Mouse (Mus musculus) intestine, embryonic 16.5 days (tissue): ENCODE data around the gene Pdhb. TPM values are rescaled to one million over a fixed set of nuclear protein-coding genes. Genes with fewer than 3 reads are reported as not detected.
A peak's percentile ranks its signal among the peaks of the same experiment; 100 is the strongest.
"Not testable (repeated sequence)": the region's sequence is repeated elsewhere in the genome, so short reads cannot be mapped to it uniquely, and the experiment has no call there.

Experiments used
- ATAC-seq: fragments of 200-750 bp; cut with Nextera tagmentation; 2 replicates; pipeline ENCODE4 v1.8.0; 2017; ENCODE audit warnings: moderate TSS enrichment, moderate library complexity
- H3K27ac ChIP-seq: fragments of 300-500 bp; sonication (generic); 2 replicates; pipeline ENCODE4 v1.5.1; 2014; ENCODE audit warnings: mild to moderate bottlenecking, low read length
- H3K27me3 ChIP-seq: fragments of 300-500 bp; sonication (generic); replicated peaks from 2 replicates; pipeline ENCODE4 v1.6.1; 2014; ENCODE audit warnings: low read length, control low read depth, mixed read lengths; ENCODE audit not compliant: control insufficient read depth, insufficient read depth
- H3K36me3 ChIP-seq: fragments of 300-500 bp; sonication (generic); 2 replicates; pipeline ENCODE4 v1.6.1; 2014; ENCODE audit warnings: low read length, control low read depth; ENCODE audit not compliant: control insufficient read depth, insufficient read depth
- H3K4me1 ChIP-seq: fragments of 300-500 bp; sonication (generic); 2 replicates; pipeline ENCODE4 v1.6.1; 2014; ENCODE audit warnings: low read length, control low read depth, mixed read lengths; ENCODE audit not compliant: control insufficient read depth, insufficient read depth
- H3K4me2 ChIP-seq: fragments of 300-500 bp; sonication (generic); 2 replicates; pipeline ENCODE4 v1.6.1; 2014; ENCODE audit warnings: low read depth, low read length, control low read depth
- H3K4me3 ChIP-seq: fragments of 300-500 bp; sonication (generic); 2 replicates; pipeline ENCODE4 v1.5.1; 2014; ENCODE audit warnings: mild to moderate bottlenecking, low read length
- H3K9ac ChIP-seq: fragments of 300-500 bp; sonication (generic); 2 replicates; pipeline ENCODE4 v1.6.1; 2014; ENCODE audit warnings: low read depth, low read length
- H3K9me3 ChIP-seq: fragments of 300-500 bp; sonication (generic); 2 replicates; pipeline ENCODE4 v1.6.1; 2016; ENCODE audit warnings: low read length, control low read depth; ENCODE audit not compliant: control insufficient read depth
- WGBS: fragments of 180-500 bp; shearing (Covaris S2); extraction: QIAGEN DNeasy Blood & Tissue Kit; methylation state at CpG from one replicate; pipeline ENCODE4 v1.1.7; 2014; 5-methylcytosine and 5-hydroxymethylcytosine counted together
- polyA plus RNA-seq: library from polyadenylated mRNA; unstranded; fragments of >200 nt; fragmentation: Nextera tagmentation; extraction: Ambion mirVana; gene quantifications from 2 replicates; pipeline ENCODE4 v1.2.1, GENCODE M21; 2015

Pdhb gene
- polyA plus RNA-seq, 1 experiment from 2014 or later: 215 TPM

DNA sequence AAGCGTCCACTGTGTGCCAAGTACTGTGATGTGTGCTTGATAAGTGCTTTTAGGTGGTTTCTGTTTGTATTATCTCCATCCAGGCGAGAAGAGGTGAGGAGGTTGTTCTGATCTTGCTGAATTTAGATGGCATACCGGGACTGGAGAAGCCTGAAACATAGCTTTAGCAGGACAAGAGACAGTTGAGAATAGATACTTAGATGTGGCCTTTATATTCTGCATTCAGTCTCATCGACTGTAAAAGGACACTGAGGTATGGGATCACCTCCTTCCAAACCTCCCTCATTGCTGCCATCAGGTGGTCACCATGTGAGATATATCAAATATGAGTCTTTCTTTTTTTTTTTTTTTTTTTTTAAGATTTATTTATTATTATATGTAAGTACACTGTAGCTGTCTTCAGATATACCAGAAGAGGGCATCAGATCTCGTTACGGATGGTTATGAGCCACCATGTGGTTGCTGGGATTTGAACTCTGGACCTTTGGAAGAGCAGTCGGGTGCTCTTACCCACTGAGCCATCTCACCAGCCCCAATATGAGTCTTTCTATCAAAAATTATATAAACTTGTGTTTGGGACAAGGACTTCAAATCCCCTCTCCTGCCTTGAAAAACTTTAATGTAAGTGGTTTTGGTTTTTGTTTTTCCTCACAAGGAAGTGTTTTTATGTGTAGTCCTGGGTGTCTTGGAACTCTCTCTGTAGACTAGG, 871 bp upstream of the Pdhb start:
- WGBS: 20% methylated on average over 5 of the region's 7 CpGs
- peak; percentile 0; the same call in 1 of the 2 replicates for ATAC-seq
- H3K27me3 ChIP-seq: not testable (repeated sequence)

DNA sequence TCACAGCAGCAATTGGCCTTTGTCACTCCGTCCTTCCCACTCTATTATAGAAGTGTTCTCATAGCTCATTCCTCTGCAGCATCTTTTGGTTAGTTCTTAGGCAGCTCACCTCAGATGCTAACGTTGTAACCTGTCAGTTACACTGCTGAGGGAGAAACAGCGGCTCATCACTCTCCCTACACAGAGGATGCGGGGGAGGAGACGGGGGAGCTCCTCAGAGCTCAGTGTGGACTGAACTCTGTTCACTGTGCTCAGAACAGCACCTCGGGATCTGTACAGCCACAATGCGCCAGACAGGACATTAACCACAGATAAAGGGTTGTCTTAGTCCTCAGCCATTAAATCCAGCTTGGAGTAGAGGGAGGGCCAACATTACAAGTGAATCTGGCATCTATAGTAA, 8.4 kb downstream of the Pdhb start:
- no peak overlapping the region for H3K4me3 ChIP-seq
- H3K36me3 ChIP-seq: peaks cover 23% of the 10 kb centered on the region

More for the DNA sequence above, 871 bp upstream of the Pdhb start:
- Histone ChIP-seq H3K4me3 (peak overlapping the region; percentile 56), H3K27ac (peak overlapping the region; percentile 91), H3K4me2 (peak overlapping the region; percentile 88), H3K9ac (peak overlapping the region; percentile 61)
- not testable (repeated sequence) for H3K4me1 ChIP-seq, H3K36me3 ChIP-seq, H3K9me3 ChIP-seq

DNA sequence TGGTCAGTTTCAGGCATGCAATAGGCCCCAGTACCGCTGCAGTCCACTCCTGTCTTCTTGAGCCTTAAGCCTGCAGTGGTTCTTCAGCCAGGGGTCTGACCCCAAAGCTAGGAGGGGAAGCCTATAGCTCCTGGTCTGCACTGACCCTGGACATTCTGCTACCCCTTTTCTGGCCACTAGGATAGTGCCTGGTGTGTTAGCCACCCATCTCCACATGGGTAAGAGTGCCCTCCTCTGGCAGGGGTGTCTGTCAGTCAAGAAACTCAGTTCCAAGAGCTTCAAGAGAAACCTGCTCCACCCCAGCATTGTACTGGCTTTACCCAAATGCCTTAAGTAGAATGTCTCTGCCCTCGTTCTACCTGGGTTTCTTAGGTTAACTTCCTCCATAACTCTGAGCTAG, 11.0 kb downstream of the Pdhb start:
- no peak overlapping the region for H3K9ac ChIP-seq
- WGBS: 87% methylated on average over 2 of the region's 2 CpGs
- H3K4me1 ChIP-seq: no peaks in the 10 kb centered on the region
- H3K4me2 ChIP-seq: no peak overlapping the region
- peaks cover 9% of the 10 kb centered on the region for H3K36me3 ChIP-seq
- H3K9me3 ChIP-seq: no peaks in the 10 kb centered on the region
- no peak overlapping the region for H3K4me3 ChIP-seq
- H3K27me3 ChIP-seq: no peaks in the 10 kb centered on the region
- ATAC-seq: peak; percentile 50; the same call in 1 of the 2 replicates
- H3K27ac ChIP-seq: no peak overlapping the region

More for the DNA sequence above, 8.4 kb downstream of the Pdhb start:
- ATAC-seq: no peak
- Histone ChIP-seq H3K27ac (no peak overlapping the region), H3K4me1 (no peaks in the 10 kb centered on the region), H3K27me3 (no peaks in the 10 kb centered on the region), H3K4me2 (no peak overlapping the region), H3K9me3 (no peaks in the 10 kb centered on the region), H3K9ac (no peak overlapping the region)
- WGBS: 84% methylated on average over 7 of the region's 7 CpGs

DNA sequence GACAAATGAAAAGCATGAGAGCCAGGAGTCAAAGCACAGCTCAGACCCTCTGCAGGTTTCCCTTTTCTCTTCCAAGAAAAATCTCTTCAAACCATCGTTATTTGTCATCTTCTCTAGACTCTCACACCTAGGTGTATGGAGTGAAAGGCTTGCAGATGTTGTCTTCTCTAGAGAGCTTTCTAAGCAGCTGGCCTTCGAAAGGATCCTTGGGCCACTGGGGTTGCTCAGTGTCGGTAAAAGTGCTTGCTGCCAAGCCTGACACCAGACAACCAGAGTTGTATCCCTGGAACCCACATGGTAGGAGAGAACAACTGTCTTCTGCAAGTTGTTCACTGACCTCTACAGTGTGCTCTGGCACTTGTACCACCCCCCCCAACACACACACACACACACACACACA, 13.7 kb downstream of the Pdhb start:
- no peaks in the 10 kb centered on the region for H3K27me3 ChIP-seq
- no peak overlapping the region for H3K4me3 ChIP-seq
- H3K9ac ChIP-seq: no peak overlapping the region
- WGBS: 81% methylated on average over 3 of the region's 3 CpGs
- ATAC-seq: no peak
- no peaks in the 10 kb centered on the region for H3K9me3 ChIP-seq
- H3K4me1 ChIP-seq: no peaks in the 10 kb centered on the region
- H3K27ac ChIP-seq: no peak overlapping the region
- no peak overlapping the region for H3K4me2 ChIP-seq
- no peaks in the 10 kb centered on the region; the same call in 1 of the 2 replicates for H3K36me3 ChIP-seq

DNA sequence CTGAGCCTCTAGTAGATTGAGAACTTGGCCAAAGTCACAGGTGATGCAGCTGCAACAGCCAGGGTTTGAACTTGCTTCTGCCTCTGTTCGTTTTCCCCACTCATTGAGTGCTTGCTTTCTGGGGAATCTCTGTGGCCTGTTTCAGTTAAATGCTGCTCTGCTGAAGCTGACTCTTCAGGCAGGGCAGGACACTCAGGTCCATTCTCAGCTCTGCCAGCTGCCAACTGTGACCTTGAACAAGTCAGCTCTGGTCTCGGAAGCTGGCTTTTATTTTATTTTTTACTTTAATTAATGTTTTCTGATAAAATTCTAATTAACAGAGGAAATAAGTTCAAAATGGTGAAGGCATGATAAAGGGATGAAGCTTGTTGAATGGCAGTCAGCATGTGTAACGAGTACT, 14.1 kb downstream of the Pdhb start:
- H3K4me1 ChIP-seq: no peaks in the 10 kb centered on the region
- no peak overlapping the region for H3K4me3 ChIP-seq
- H3K27me3 ChIP-seq: no peaks in the 10 kb centered on the region
- no peak overlapping the region for H3K27ac ChIP-seq
- ATAC-seq: no peak
- H3K9me3 ChIP-seq: no peaks in the 10 kb centered on the region
- H3K36me3 ChIP-seq: no peaks in the 10 kb centered on the region; the same call in 1 of the 2 replicates
- WGBS: 84% methylated on average over 3 of the region's 3 CpGs
- no peak overlapping the region for H3K4me2 ChIP-seq
- H3K9ac ChIP-seq: no peak overlapping the region

DNA sequence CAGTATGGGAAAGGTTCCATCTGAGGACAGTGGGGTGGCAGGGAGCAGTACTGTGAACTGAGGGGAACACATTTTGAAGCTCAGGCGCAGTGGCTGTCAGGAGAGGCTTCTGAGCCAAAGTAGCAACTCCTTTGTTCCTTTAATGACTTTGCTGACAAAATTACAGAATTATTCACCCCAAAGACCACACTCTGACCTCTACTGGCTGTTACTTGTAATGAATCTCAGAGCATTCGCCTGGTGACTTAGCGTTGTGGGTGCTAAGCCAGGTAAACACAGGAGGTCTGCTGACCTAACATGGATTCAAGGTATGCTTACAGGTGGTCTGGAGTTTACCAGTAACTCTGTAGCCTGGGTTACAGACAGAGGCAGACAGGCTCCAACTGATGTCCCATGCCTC, 15.9 kb downstream of the Pdhb start:
- WGBS: 32% methylated on average over 3 of the region's 3 CpGs
- ATAC-seq: no peak
- H3K9me3 ChIP-seq: no peaks in the 10 kb centered on the region
- H3K27ac ChIP-seq: no peak overlapping the region
- H3K4me3 ChIP-seq: no peak overlapping the region
- H3K27me3 ChIP-seq: no peaks in the 10 kb centered on the region
- H3K36me3 ChIP-seq: 0 out of 2 replicates have a peak, but pooled peaks cover 2% of the 10 kb centered on the region
- H3K4me1 ChIP-seq: no peaks in the 10 kb centered on the region
- no peak overlapping the region for H3K9ac ChIP-seq
- no peak overlapping the region for H3K4me2 ChIP-seq

DNA sequence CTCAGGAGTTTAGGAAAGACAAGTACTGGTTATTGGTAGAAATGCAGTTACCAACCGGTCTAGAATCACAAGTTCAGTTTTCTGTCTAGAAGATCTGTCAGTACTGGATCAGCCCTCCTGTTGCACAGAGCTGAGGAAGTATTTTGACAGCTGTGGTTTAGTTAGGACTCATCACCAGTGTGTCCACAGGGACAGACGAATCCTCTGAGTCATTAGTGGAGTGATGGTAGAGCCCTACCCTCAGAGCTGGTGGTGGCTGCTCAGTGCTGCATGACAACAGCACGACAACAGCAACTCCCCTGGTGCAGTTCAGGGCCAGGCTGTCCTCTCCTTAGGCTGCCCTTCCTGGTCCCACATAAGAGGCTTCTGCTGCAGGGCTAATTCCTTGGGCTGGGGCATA, 18.8 kb downstream of the Pdhb start:
- H3K27ac ChIP-seq: no peak overlapping the region
- H3K9ac ChIP-seq: no peak overlapping the region
- no peak overlapping the region for H3K4me2 ChIP-seq
- WGBS: 80% methylated on average over 3 of the region's 3 CpGs
- H3K36me3 ChIP-seq: peaks cover 7% of the 10 kb centered on the region
- no peaks in the 10 kb centered on the region for H3K27me3 ChIP-seq
- H3K4me1 ChIP-seq: no peaks in the 10 kb centered on the region
- H3K4me3 ChIP-seq: no peak overlapping the region
- ATAC-seq: no peak
- no peaks in the 10 kb centered on the region for H3K9me3 ChIP-seq

DNA sequence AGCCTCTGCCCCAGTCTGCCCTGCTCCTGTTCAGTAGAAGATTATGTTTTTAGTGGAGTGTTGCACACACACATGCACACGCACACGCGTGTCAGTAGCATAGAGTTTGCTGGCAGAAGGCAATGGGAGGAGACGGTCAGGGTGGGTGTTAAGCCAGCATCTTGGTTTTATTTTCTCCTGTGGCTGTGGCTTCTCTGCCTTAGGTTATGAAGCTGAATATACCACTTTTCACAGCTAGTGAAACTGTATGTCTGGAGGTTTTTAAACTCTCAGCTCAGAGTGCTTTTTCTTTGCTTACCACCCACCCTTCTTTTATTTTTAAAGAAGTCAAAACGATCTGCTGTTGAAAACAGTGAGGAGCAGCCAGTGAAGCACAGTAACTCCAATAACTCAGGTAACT, 21.1 kb downstream of the Pdhb start:
- Histone ChIP-seq H3K27me3 (no peaks in the 10 kb centered on the region), H3K9ac (no peak overlapping the region), H3K4me1 (peaks cover under 1% of the 10 kb centered on the region), H3K27ac (no peak overlapping the region), H3K9me3 (no peaks in the 10 kb centered on the region), H3K4me2 (no peak overlapping the region), H3K36me3 (peaks cover 12% of the 10 kb centered on the region), H3K4me3 (no peak overlapping the region)
- WGBS: 97% methylated on average over 5 of the region's 5 CpGs
- ATAC-seq: no peak

DNA sequence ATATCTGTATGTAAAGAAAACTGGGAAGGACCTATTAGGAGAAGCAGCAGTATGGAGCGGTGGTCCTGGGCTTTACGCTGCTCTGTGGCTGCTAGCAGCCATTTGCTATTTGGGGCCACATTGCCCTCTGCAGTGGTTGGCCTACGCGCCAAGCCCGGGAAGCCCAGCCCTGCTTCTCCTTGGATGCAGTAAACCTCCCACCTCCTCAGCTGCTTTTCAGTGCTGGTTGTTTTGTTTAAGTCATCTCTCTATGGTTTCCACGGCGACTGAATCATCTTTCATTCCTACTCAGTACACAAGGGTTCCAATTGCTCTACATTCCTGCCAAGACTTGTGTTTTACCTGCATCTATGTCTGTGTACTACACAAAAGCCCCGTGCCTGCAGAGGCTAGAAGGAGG, 24.0 kb downstream of the Pdhb start:
- H3K36me3 ChIP-seq: peaks cover 18% of the 10 kb centered on the region
- H3K4me3 ChIP-seq: no peak overlapping the region
- H3K4me1 ChIP-seq: peaks cover 6% of the 10 kb centered on the region
- no peak for ATAC-seq
- H3K27ac ChIP-seq: no peak overlapping the region
- no peaks in the 10 kb centered on the region for H3K9me3 ChIP-seq
- H3K9ac ChIP-seq: no peak overlapping the region
- H3K27me3 ChIP-seq: no peaks in the 10 kb centered on the region
- 83% methylated on average over 8 of the region's 8 CpGs for WGBS
- no peak overlapping the region for H3K4me2 ChIP-seq
